Comparison of ENCODE assay signal across 15 mouse cellular contexts in genomic region chr11:57732410-57733281, GRCm38 (mm10).
DNase-seq lines count a peak whose midpoint lies in the region; ATAC-seq and TF ChIP-seq lines count a peak whose summit lies in the region.
"Had no signal": no experiment of that assay in that cellular context is flagged by ENCODE, and none has a peak within 500 bp of the region (broad histone marks: within the 10 kb centered on the region; RNA-seq: fewer than 3 reads in every experiment).

No protein-coding gene starts in this region.

- H3K9me3 ChIP-seq in forebrain, embryonic 15.5 days, result no peaks in the 10 kb centered on the region
- no peaks in the 10 kb centered on the region for H3K9me3 ChIP-seq in forebrain, embryonic 12.5 days
- no peaks in the 10 kb centered on the region for H3K9me3 ChIP-seq in liver, embryonic 11.5 days (ENCODE audit: control insufficient read depth, low read length)
- H3K9me3 ChIP-seq in liver, embryonic 13.5 days (replicated peaks), result no peaks in the 10 kb centered on the region
- H3K9me3 ChIP-seq: heart, embryonic 12.5 days; hindbrain, embryonic 10.5 days; midbrain, embryonic 12.5 days; neural tube, embryonic 12.5 days had no signal

- H3K36me3 ChIP-seq in forebrain, embryonic 15.5 days, result no peaks in the 10 kb centered on the region
- H3K36me3 ChIP-seq in forebrain, embryonic 12.5 days (replicated peaks), result 0 out of 2 replicates have a peak, but pooled peaks cover 3% of the 10 kb centered on the region
- no peaks in the 10 kb centered on the region for H3K36me3 ChIP-seq in liver, embryonic 11.5 days (ENCODE audit: control insufficient read depth, insufficient read depth, low read length)
- H3K36me3 ChIP-seq in liver, embryonic 13.5 days, result peaks cover 17% of the 10 kb centered on the region
- H3K36me3 ChIP-seq in thymus, adult 2 months (ENCODE audit: control insufficient read depth, insufficient read depth, low read length), result no peaks in the 10 kb centered on the region
- H3K36me3 ChIP-seq: midbrain, embryonic 12.5 days; neural tube, embryonic 12.5 days had no signal

- no peaks in the 10 kb centered on the region for H3K27me3 ChIP-seq in forebrain, embryonic 15.5 days
- no peaks in the 10 kb centered on the region for H3K27me3 ChIP-seq in forebrain, embryonic 12.5 days
- no peaks in the 10 kb centered on the region for H3K27me3 ChIP-seq in liver, embryonic 11.5 days (replicated peaks; ENCODE audit: control insufficient read depth, insufficient read depth, low read length)
- H3K27me3 ChIP-seq in liver, embryonic 13.5 days, result no peaks in the 10 kb centered on the region
- no peaks in the 10 kb centered on the region for H3K27me3 ChIP-seq in thymus, adult 2 months (ENCODE audit: control insufficient read depth, insufficient read depth, low read length)
- H3K27me3 ChIP-seq: heart, embryonic 12.5 days; midbrain, embryonic 12.5 days; neural tube, embryonic 12.5 days had no signal

- no peak for TF ChIP-seq POLR2A in thymus, adult 2 months (IDR thresholded peaks at IDR 0.05; ENCODE audit: control insufficient read depth, extremely low read depth, insufficient read depth, low read length, poor library complexity)

- 0 out of 2 replicates have a peak overlapping the region, but pooled peaks have one; percentile 19 for H3K27ac ChIP-seq in forebrain, embryonic 15.5 days (replicated peaks)
- no peak overlapping the region for H3K27ac ChIP-seq in forebrain, embryonic 12.5 days
- no peak overlapping the region for H3K27ac ChIP-seq in liver, embryonic 11.5 days (ENCODE audit: low read depth, low read length)
- no peak overlapping the region for H3K27ac ChIP-seq in liver, embryonic 13.5 days
- no peak overlapping the region for H3K27ac ChIP-seq in thymus, adult 2 months (ENCODE audit: control insufficient read depth, insufficient read depth, low read length)
- H3K27ac ChIP-seq: midbrain, embryonic 12.5 days; neural tube, embryonic 12.5 days had no signal

- no peak overlapping the region for H3K4me3 ChIP-seq in forebrain, embryonic 15.5 days
- H3K4me3 ChIP-seq in forebrain, embryonic 12.5 days (replicated peaks), result no peak overlapping the region
- no peak overlapping the region for H3K4me3 ChIP-seq in liver, embryonic 11.5 days (ENCODE audit: low read depth, low read length)
- H3K4me3 ChIP-seq in liver, embryonic 13.5 days (replicated peaks), result no peak overlapping the region
- H3K4me3 ChIP-seq in thymus, adult 2 months (ENCODE audit: control insufficient read depth, insufficient read depth, low read length), result no peak overlapping the region
- H3K4me3 ChIP-seq: heart, embryonic 12.5 days; hindbrain, embryonic 10.5 days; midbrain, embryonic 12.5 days; neural tube, embryonic 12.5 days had no signal

- DNase-seq in liver, result peak; percentile 19
- no peak for DNase-seq in liver, embryonic 11.5 days (ENCODE audit: low spot score)
- DNase-seq in liver, embryonic 13.5 days, result no peak
- no peak for DNase-seq in right cerebral cortex, adult 18-20 months
- DNase-seq in thymus, adult 2 months, result no peak
- DNase-seq: adrenal gland, adult 8-10 months; cerebellum, adult 9-11 months; gastrocnemius, postnatal 36 days had no signal

- 72% methylated on average over 10 of the region's 10 CpGs for WGBS in forebrain, embryonic 15.5 days
- 84% methylated on average over 10 of the region's 10 CpGs for WGBS in forebrain, embryonic 12.5 days
- WGBS in liver, embryonic 11.5 days, result 75% methylated on average over 10 of the region's 10 CpGs
- WGBS in liver, embryonic 13.5 days (ENCODE audit: insufficient replicate concordance), result 69% methylated on average over 10 of the region's 10 CpGs
- 84% methylated on average over 10 of the region's 10 CpGs for WGBS in thymus, adult 2 months

- H3K4me2 ChIP-seq in forebrain, embryonic 15.5 days (replicated peaks), result no peak overlapping the region
- no peak overlapping the region for H3K4me2 ChIP-seq in forebrain, embryonic 12.5 days
- H3K4me2 ChIP-seq in liver, embryonic 11.5 days, result no peak overlapping the region
- H3K4me2 ChIP-seq in liver, embryonic 13.5 days, result no peak overlapping the region
- H3K4me2 ChIP-seq: heart, embryonic 12.5 days; midbrain, embryonic 12.5 days; neural tube, embryonic 12.5 days had no signal

- TF ChIP-seq CTCF in thymus, adult 2 months (IDR thresholded peaks at IDR 0.05; ENCODE audit: borderline replicate concordance, control insufficient read depth, extremely low read depth, insufficient read depth, low read length, poor library complexity), result no peak

- no peak overlapping the region for H3K9ac ChIP-seq in forebrain, embryonic 15.5 days (replicated peaks)
- no peak overlapping the region for H3K9ac ChIP-seq in forebrain, embryonic 12.5 days
- no peak overlapping the region for H3K9ac ChIP-seq in liver, embryonic 11.5 days (ENCODE audit: low read depth, low read length)
- no peak overlapping the region for H3K9ac ChIP-seq in liver, embryonic 13.5 days
- H3K9ac ChIP-seq: heart, embryonic 12.5 days; midbrain, embryonic 12.5 days; neural tube, embryonic 12.5 days had no signal

- ATAC-seq in forebrain, embryonic 15.5 days (replicated peaks), result 0 out of 2 replicates have a peak, but pooled peaks have one; percentile 38
- ATAC-seq in forebrain, embryonic 12.5 days (ENCODE audit: low FRiP score), result no peak
- no peak for ATAC-seq in liver, embryonic 11.5 days (replicated peaks; ENCODE audit: low FRiP score)
- 0 out of 2 replicates have a peak, but pooled peaks have one; percentile 29 for ATAC-seq in erythroblast, adult 5-6 weeks (replicated peaks; ENCODE audit: low FRiP score, poor library complexity, severe bottlenecking)
- peak; percentile 31; the same call in 1 of the 2 replicates for ATAC-seq in liver, embryonic 13.5 days (ENCODE audit: low read depth)

- H3K4me1 ChIP-seq in forebrain, embryonic 15.5 days, result peaks cover 4% of the 10 kb centered on the region
- peaks cover 7% of the 10 kb centered on the region for H3K4me1 ChIP-seq in forebrain, embryonic 12.5 days
- no peaks in the 10 kb centered on the region; the same call in 1 of the 2 replicates for H3K4me1 ChIP-seq in liver, embryonic 11.5 days (replicated peaks; ENCODE audit: control insufficient read depth, insufficient read depth, low read length)
- peaks cover 11% of the 10 kb centered on the region for H3K4me1 ChIP-seq in liver, embryonic 13.5 days (replicated peaks)
- H3K4me1 ChIP-seq in thymus, adult 2 months (replicated peaks; ENCODE audit: control insufficient read depth, insufficient read depth, low read length), result no peaks in the 10 kb centered on the region

Comparison
In these comparisons a context has a peak if more than half of its experiments do, and no peak if none do; other contexts are left out.
1. ATAC-seq: peak in forebrain, embryonic 15.5 days (single experiment), erythroblast, adult 5-6 weeks (single experiment) and liver, embryonic 13.5 days (single experiment); none in forebrain, embryonic 12.5 days (single experiment) and liver, embryonic 11.5 days (single experiment).